Mouse (Mus musculus): Measurements from ENCODE around the gene Selenoo.

DNA sequence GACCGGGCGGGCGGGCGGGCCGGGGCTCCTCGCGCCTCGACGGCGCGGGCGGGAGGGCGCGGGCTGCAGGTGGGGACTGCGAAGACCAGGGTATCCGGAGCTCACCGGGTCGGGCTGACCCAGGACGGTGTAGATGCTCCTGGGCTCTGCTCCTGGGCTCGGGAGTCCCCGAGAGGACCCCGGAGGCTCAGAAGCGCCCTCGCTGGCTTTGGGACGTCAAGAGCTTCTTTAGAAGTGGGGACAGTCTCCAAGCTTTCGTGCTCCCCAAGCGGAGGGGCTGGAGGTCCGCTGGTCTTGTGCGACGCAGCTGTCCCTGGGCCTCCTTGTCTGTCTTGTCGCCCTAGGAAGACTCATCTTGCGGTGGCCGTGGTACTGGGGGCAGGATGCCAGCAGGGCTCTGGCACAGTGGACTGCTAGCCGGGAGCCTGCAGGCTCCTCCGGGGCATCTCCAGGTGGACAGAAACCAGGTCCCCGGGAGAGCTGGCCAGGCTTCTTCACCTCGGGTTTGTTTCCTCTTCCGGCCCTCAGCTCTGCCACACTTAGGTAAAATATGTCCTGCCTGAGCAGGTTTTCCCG lies 12.6 kb upstream of the Selenoo start:
- TF ChIP-seq POLR2A (IDR thresholded peaks at IDR 0.05; ENCODE audit: extremely low read depth, insufficient read depth, low read length) = no peak
- no peak for TF ChIP-seq CTCF (IDR thresholded peaks at IDR 0.05; ENCODE audit: extremely low read depth, insufficient read depth, low read length)
